Mouse (Mus musculus): ENCODE data around the gene Bcat1.

The Bcat1 gene

GRCm38 (mm10) chr6:145056102-145056501, 19.9 kb downstream of the Bcat1 start:
- DNase-seq (ENCODE audit: low read depth, low spot score): no peak

- DNase-seq (ENCODE audit: low read depth, low spot score): no peak
Measured at GRCm38 (mm10) chr6:145055277-145055858, 20.6 kb downstream of the Bcat1 start.

DNA sequence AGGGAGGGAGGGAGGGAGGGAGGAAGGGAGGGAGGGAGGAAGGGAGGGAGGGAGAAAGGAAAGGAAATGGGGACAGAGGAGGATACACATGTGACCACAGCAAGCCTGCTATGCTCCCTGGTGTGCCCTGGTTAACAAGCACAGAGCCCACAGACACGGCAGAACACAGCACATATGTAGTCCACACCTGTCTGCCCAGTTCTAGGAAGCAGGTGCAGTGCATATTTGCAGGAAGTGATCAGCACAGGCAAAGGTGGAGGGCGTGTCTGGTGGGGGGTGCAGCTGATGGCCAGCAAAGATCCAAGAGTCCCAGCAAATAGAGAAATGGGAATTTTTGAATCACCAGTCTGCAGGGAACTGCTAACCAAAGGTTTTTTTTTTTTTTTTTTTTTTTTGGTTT, 23.3 kb downstream of the Bcat1 start:
- no peak for DNase-seq (ENCODE audit: low read depth, low spot score)

GRCm38 (mm10) chr6:145050899-145051298, 25.1 kb downstream of the Bcat1 start:
- DNase-seq (ENCODE audit: low read depth, low spot score): no peak

GRCm38 (mm10) chr6:145048131-145048997, 27.6 kb downstream of the Bcat1 start:
- DNase-seq (ENCODE audit: low read depth, low spot score): no peak

- DNase-seq (ENCODE audit: low read depth, low spot score): no peak
Measured at GRCm38 (mm10) chr6:145047445-145047857, 28.5 kb downstream of the Bcat1 start.

- no peak for DNase-seq (ENCODE audit: low read depth, low spot score)
Measured at GRCm38 (mm10) chr6:145046266-145046890, 29.6 kb downstream of the Bcat1 start.

DNA sequence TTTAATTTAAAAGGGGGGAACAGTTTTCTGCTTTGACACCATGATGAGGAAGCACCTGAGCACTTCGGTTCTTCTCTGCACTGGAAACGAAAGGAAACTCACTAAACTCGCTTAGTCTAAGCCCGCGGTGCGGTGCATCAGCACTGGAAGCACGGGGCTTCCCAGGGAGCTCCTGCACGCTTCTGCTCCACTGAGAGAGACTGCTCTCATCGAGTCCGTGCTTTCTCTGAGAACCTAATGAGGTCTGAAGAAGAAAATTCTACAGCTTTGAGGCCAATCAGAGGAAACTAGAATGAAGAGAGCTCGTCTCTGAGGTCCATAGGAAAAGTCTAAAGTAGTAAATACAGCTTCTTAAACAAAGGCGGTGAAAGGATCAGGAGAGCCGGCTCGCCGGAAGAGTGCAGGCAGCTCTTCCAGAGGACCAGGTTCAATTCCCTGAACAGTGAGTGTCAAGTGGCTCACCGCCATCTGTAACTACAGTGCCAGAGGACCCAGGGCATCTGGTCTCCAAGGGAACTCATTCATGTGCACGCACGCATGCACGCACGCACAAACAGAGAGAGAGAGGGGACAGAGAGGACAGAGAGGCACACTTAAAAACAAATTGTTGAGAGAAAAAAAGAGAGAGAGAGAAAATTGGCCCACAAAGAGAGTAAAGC, 30.9 kb downstream of the Bcat1 start:
- no peak for DNase-seq (ENCODE audit: low read depth, low spot score)

GRCm38 (mm10) chr6:145040732-145041131, 35.3 kb downstream of the Bcat1 start:
- no peak for DNase-seq (ENCODE audit: low read depth, low spot score)

- DNase-seq (ENCODE audit: low read depth, low spot score): no peak
Measured at GRCm38 (mm10) chr6:145037626-145038025, 38.4 kb downstream of the Bcat1 start.

GRCm38 (mm10) chr6:145035412-145035811, 40.6 kb downstream of the Bcat1 start:
- no peak for DNase-seq (ENCODE audit: low read depth, low spot score)

DNA sequence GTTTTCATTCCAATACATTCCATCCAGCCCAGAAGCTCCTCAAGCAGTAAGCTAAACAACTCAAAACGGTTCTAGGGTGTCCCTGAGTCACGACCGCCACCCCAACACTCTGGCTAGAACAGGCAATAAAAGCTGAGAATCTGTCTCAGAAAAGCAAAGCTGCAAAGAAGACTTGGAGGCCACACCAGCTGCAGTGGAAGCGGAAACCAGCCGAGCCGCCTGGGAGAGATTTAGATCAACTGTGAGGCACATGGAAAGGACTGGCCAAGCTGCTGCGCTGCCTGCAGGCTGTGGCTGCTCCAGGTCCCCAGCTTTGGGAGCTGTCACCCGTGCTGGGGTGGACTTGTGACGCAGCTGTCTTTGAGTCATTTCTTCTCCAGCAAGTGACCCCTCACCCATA, 45.4 kb downstream of the Bcat1 start:
- no peak for DNase-seq (ENCODE audit: low read depth, low spot score)

DNA sequence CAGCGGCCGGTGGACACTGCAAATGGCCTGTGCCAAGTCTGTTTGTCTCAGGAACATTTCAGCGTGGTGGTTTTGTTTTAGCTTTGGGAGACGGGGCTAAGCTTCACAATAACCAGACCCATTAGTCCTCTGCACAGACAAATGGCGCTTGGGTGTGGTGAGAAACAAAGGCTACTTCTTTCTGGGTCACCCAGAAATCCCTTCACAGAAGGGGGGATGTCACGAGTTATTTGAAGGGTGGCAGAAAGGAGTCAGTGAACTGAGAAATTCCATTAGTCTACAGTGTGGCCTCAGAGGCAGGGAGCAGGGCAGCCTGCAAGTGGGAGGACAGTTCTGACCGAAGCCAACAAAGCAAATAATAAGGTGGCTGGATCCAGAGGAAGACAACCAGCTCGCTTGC, 52.0 kb downstream of the Bcat1 start:
- DNase-seq (ENCODE audit: low read depth, low spot score): no peak

GRCm38 (mm10) chr6:145022966-145023725, 52.8 kb downstream of the Bcat1 start:
- peak; percentile 29 for DNase-seq (ENCODE audit: low read depth, low spot score)

GRCm38 (mm10) chr6:145022349-145022748, 53.6 kb downstream of the Bcat1 start:
- DNase-seq (ENCODE audit: low read depth, low spot score): no peak

- no peak for DNase-seq (ENCODE audit: low read depth, low spot score)
Measured at GRCm38 (mm10) chr6:145020553-145020952, 55.4 kb downstream of the Bcat1 start.

DNA sequence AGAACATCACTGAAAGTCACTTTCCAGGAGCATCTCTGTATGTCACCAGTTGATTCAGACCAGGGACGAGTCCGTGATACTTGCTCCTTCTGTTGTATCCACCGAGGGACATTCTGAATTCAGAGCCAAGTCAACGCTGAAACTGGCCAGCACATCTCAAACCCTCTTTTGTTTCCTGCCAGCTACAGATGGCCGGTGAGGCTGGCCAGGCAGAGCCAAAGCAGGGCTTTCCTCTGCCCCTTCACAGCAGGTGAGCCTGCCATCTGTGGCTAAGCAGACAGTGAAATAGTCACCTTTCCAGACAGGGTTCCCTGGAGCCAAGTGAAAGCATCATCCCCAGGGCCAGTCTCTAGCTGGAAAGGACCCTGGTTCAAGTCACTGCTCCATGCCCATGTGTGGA, 57.7 kb downstream of the Bcat1 start:
- no peak for DNase-seq (ENCODE audit: low read depth, low spot score)

- no peak for DNase-seq (ENCODE audit: low read depth, low spot score)
Measured at GRCm38 (mm10) chr6:145017508-145017907, 58.5 kb downstream of the Bcat1 start.

DNA sequence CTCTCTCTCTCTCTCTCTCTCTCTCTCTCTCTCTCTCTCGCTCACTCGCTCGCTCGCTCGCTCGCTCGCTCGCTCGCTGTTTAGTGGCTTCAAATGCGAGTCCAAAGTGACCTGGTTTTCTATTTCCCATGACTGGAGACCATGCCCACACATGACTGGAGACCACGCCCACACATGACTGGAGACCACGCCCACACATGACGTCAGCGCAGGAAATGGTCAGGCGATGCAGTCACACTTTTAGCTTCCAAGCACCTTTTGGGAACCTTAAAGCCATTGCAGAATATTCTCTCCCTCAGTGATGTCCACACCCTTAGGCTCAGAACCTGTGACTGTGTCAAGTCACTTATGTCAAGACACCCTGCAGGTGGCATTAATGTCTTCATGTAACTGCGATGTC, 59.3 kb downstream of the Bcat1 start:
- no peak for DNase-seq (ENCODE audit: low read depth, low spot score)

DNA sequence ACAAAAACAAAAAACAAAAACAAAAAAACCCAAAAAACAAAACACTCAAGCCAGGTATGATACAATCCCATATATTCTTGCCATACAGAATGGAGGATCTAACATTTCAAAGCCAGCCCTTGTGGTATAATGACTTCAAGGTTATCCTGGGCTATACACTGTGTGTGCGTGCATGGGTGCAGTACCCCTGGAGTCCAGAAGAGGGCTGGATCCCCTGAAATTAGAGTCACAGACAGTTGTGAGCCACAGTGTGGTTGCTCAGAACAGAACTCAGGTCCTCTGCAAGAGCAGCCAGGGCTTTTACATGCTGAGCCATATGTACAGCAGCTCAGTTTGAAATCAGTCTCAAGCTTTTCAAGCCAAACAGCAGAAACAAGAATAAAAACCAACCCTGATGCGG, 61.0 kb downstream of the Bcat1 start:
- DNase-seq (ENCODE audit: low read depth, low spot score): no peak

GRCm38 (mm10) chr6:145012699-145013098, 63.3 kb downstream of the Bcat1 start:
- DNase-seq (ENCODE audit: low read depth, low spot score): no peak
